Mouse (Mus musculus) mouse trophoblast stem cell (cell line): ENCODE results near the gene Zfp710.
"Not testable (repeated sequence)": the region's sequence is repeated elsewhere in the genome, so short reads cannot be mapped to it uniquely, and the experiment has no call there.

Experiments used
- in situ Hi-C, 2 experiments: fragments of 300-500 bp; cut with MseI, MboI; formaldehyde crosslinking; loops; 2 replicates in 1 of 2; 3 replicates in 1 of 2; pipeline ENCODE4 v1.15.1; 2025

The Zfp710 gene

GRCm38 (mm10) chr7:80114451-80115223 lies 90.0 kb downstream of the Zfp710 start:
- in situ Hi-C loops = no loop called here

GRCm38 (mm10) chr7:80115224-80115590 lies 90.6 kb downstream of the Zfp710 start, which contains the start of gene Idh2:
Gene Idh2 (minus strand): TSS chr7:80115392.
- in situ Hi-C loops = no loop called here

- in situ Hi-C loops = no loop called here
These were observed 91.5 kb downstream of the Zfp710 start for GRCm38 (mm10) chr7:80116158-80116557.

- in situ Hi-C loops = no loop called here
These were observed 94.6 kb downstream of the Zfp710 start for GRCm38 (mm10) chr7:80119198-80119597.

- in situ Hi-C loops = no loop called here
These were observed 96.5 kb downstream of the Zfp710 start for GRCm38 (mm10) chr7:80121083-80121482.

GRCm38 (mm10) chr7:80123115-80123514 lies 98.5 kb downstream of the Zfp710 start:
- in situ Hi-C loops = no loop called here

GRCm38 (mm10) chr7:80123672-80124071 lies 99.1 kb downstream of the Zfp710 start:
- in situ Hi-C loops = no loop called here

GRCm38 (mm10) chr7:80129278-80129677 lies 104.7 kb downstream of the Zfp710 start:
- in situ Hi-C loops = no loop called here

GRCm38 (mm10) chr7:80130344-80131055 lies 105.9 kb downstream of the Zfp710 start:
- in situ Hi-C loops = no loop called here

GRCm38 (mm10) chr7:80131315-80131714 lies 106.7 kb downstream of the Zfp710 start:
- in situ Hi-C loops = not testable (repeated sequence)

- in situ Hi-C loops = no loop called here
These were observed 107.9 kb downstream of the Zfp710 start for GRCm38 (mm10) chr7:80132541-80132940.

GRCm38 (mm10) chr7:80134454-80135172 lies 110.0 kb downstream of the Zfp710 start:
- in situ Hi-C loops = no loop called here

GRCm38 (mm10) chr7:80135173-80135532 lies 110.5 kb downstream of the Zfp710 start:
- in situ Hi-C loops = no loop called here

GRCm38 (mm10) chr7:80138375-80138774 lies 113.8 kb downstream of the Zfp710 start:
- in situ Hi-C loops = no loop called here

- in situ Hi-C loops = no loop called here
These were observed 116.2 kb downstream of the Zfp710 start for GRCm38 (mm10) chr7:80140815-80141214.
